Mouse (Mus musculus) CH12.LX (cell line): ENCODE results near the gene Cd8a. TPM values are rescaled to one million over a fixed set of nuclear protein-coding genes. Genes with fewer than 3 reads are reported as not detected.
"Not testable (repeated sequence)": the region's sequence is repeated elsewhere in the genome, so short reads cannot be mapped to it uniquely, and the experiment has no call there.

ENCODE experiments used
- DNase-seq: peaks from one replicate; pipeline ENCODE4 v3.0.0-alpha.2; 2013; ENCODE audit errors: extremely low read depth
- H3K27ac ChIP-seq: 2 replicates; pipeline ENCODE4 v1.5.1; 2012; ENCODE audit warnings: low read depth, mild to moderate bottlenecking, control low read depth, moderate library complexity; ENCODE audit not compliant: insufficient read depth
- H3K27me3 ChIP-seq: replicated peaks from 2 replicates; pipeline ENCODE3; 2012; ENCODE audit warnings: inconsistent platforms
- H3K36me3 ChIP-seq, 2 experiments: replicated peaks in 1 of 2; 2 replicates each; pipeline versions ENCODE3 to v1.6.1; 2012; ENCODE audit warnings: inconsistent platforms in 1 of 2, low read length in 1 of 2, mild to moderate bottlenecking in 1 of 2, mixed read lengths in 1 of 2, moderate library complexity in 1 of 2; ENCODE audit not compliant: control insufficient read depth in 1 of 2, insufficient read depth in 1 of 2
- H3K4me1 ChIP-seq, 2 experiments: 2 replicates each; pipeline ENCODE4 v1.6.1; 2012; ENCODE audit warnings: inconsistent platforms in 1 of 2, moderate library complexity in 1 of 2; ENCODE audit not compliant: insufficient read depth in 2 of 2, control insufficient read depth in 1 of 2
- H3K4me2 ChIP-seq: 2 replicates; pipeline ENCODE4 v1.6.1; 2012; ENCODE audit warnings: low read depth, mild to moderate bottlenecking, control low read depth; ENCODE audit not compliant: poor library complexity, insufficient read depth, severe bottlenecking
- H3K4me3 ChIP-seq, 3 experiments: fragments of 150-350 bp in 1 of 3; sonication (generic) in 1 of 3; replicated peaks in 1 of 3; 2 replicates each; pipeline versions ENCODE3 to v1.5.1; 2011 to 2012; ENCODE audit warnings: low read depth in 2 of 3, low read length in 2 of 3, mild to moderate bottlenecking in 2 of 3, moderate library complexity in 2 of 3, control low read depth in 1 of 3, improper control_type of control experiment in 1 of 3, inconsistent platforms in 1 of 3, mixed read lengths in 1 of 3; ENCODE audit not compliant: poor library complexity in 1 of 3
- H3K79me2 ChIP-seq: replicated peaks from 2 replicates; pipeline ENCODE4 v1.6.1; 2012; ENCODE audit warnings: mild to moderate bottlenecking, moderate library complexity; ENCODE audit not compliant: control insufficient read depth, poor library complexity, insufficient read depth, severe bottlenecking; ENCODE audit errors: extremely low read depth
- H3K9ac ChIP-seq: 2 replicates; pipeline ENCODE4 v1.6.1; 2012; ENCODE audit warnings: low read depth, mild to moderate bottlenecking, control low read depth, moderate library complexity; ENCODE audit not compliant: insufficient read depth
- H3K9me3 ChIP-seq: replicated peaks from 2 replicates; pipeline ENCODE3; 2012; ENCODE audit warnings: low read length, inconsistent platforms, mixed read lengths
- BHLHE40 ChIP-seq: IDR thresholded peaks from 2 replicates; pipeline ENCODE4 v1.6.1; 2011; ENCODE audit warnings: mild to moderate bottlenecking, low read depth, low read length, improper control_type of control experiment
- CHD1 ChIP-seq: IDR thresholded peaks from 2 replicates; pipeline ENCODE4 v1.6.1; 2012; ENCODE audit warnings: low read depth, low read length, improper control_type of control experiment, inconsistent platforms
- CTCF ChIP-seq, 2 experiments: IDR thresholded peaks in 1 of 2; conservative IDR thresholded peaks in 1 of 2; 2 replicates each; pipeline ENCODE4 v1.5.1; 2011 to 2012; ENCODE audit warnings: low read depth in 2 of 2, low read length in 2 of 2, improper control_type of control experiment in 1 of 2, inconsistent platforms in 1 of 2, mild to moderate bottlenecking in 1 of 2, moderate library complexity in 1 of 2
- E2F4 ChIP-seq: IDR thresholded peaks from 2 replicates; pipeline ENCODE4 v1.6.1; 2011; ENCODE audit warnings: low read depth, low read length, improper control_type of control experiment; ENCODE audit not compliant: insufficient replicate concordance
- MAX ChIP-seq: IDR thresholded peaks from 2 replicates; pipeline ENCODE4 v1.6.1; 2011; ENCODE audit warnings: low read length, improper control_type of control experiment
- RAD21 ChIP-seq: IDR thresholded peaks from 2 replicates; pipeline ENCODE4 v1.6.1; 2011; ENCODE audit warnings: low read depth, mild to moderate bottlenecking, low read length, improper control_type of control experiment, moderate library complexity
- RCOR1 ChIP-seq: conservative IDR thresholded peaks from 2 replicates; pipeline ENCODE4 v1.6.1; 2012; ENCODE audit warnings: low read depth, mild to moderate bottlenecking, inconsistent platforms, low read length, improper control_type of control experiment
- SIN3A ChIP-seq: IDR thresholded peaks from 2 replicates; pipeline ENCODE4 v1.6.1; 2012; ENCODE audit warnings: low read length, improper control_type of control experiment, inconsistent platforms
- ZC3H11A ChIP-seq: IDR thresholded peaks from 2 replicates; pipeline ENCODE4 v1.6.1; 2012; ENCODE audit warnings: low read depth, mild to moderate bottlenecking, inconsistent platforms, low read length, improper control_type of control experiment
- ZKSCAN1 ChIP-seq: IDR thresholded peaks from 2 replicates; pipeline ENCODE4 v1.6.1; 2012; ENCODE audit warnings: low read depth, inconsistent platforms, low read length, improper control_type of control experiment, borderline replicate concordance
- dilution Hi-C: fragments of 300-500 bp; cut with MboI; formaldehyde crosslinking; loops from 2 replicates; pipeline ENCODE4 v1.14.3; 2020; ENCODE audit warnings: low sequenced_read_pairs; ENCODE audit not compliant: extremely low pct_unique_long_range_greater_than_20kb, extremely low pct_ligation_motif_present
- in situ Hi-C: fragments of 300-500 bp; cut with MboI; formaldehyde crosslinking; loops from 3 replicates; pipeline ENCODE4 v1.14.3; 2019; ENCODE audit warnings: low sequenced_read_pairs, low pct_ligation_motif_present, low pct_unique_long_range_greater_than_20kb, mixed read lengths
- polyA plus RNA-seq: library from polyadenylated mRNA; unstranded; fragments of >175 nt; gene quantifications from 2 replicates; pipeline ENCODE4 v1.2.1, GENCODE M21; 2012; ENCODE audit warnings: low read depth; ENCODE audit not compliant: insufficient read length
- total RNA-seq, 2 experiments: library from RNA; depleted of rRNA; stranded (reverse); fragments of 300-350 nt in 1 of 2; fragments of >200 nt in 1 of 2; gene quantifications; 2 replicates each; pipeline ENCODE4 v1.2.3; 2012 to 2014

The Cd8a gene
- total and polyA plus RNA-seq, 3 experiments, result 0.13 to 0.49 TPM; not detected in 1

- Histone ChIP-seq H3K79me2 (no peaks in the 10 kb centered on the region), H3K9me3 (no peaks in the 10 kb centered on the region), H3K27ac (no peak overlapping the region), H3K36me3 (no peaks in the 10 kb centered on the region), H3K4me1 (no peaks in the 10 kb centered on the region), H3K27me3 (no peaks in the 10 kb centered on the region), H3K4me3 (no peak overlapping the region), H3K9ac (no peak overlapping the region), H3K4me2 (no peak overlapping the region)
- TF ChIP-seq CHD1 (no peak), SIN3A (no peak), MAX (no peak), CTCF (conservative IDR thresholded peaks at IDR 0.05 in 1 of 2, IDR thresholded peaks at IDR 0.05 in 1 of 2; ENCODE audit: low read depth in 2 of 2, low read length in 2 of 2) (no peak), RCOR1 (no peak), RAD21 (no peak), ZC3H11A (no peak), ZKSCAN1 (no peak)
- no peak for DNase-seq
- dilution Hi-C loops, result no loop called here
- in situ Hi-C loops, result no loop called here
Observed at GRCm38 (mm10) chr6:71329881-71330280, 43.3 kb upstream of the Cd8a start.

DNA sequence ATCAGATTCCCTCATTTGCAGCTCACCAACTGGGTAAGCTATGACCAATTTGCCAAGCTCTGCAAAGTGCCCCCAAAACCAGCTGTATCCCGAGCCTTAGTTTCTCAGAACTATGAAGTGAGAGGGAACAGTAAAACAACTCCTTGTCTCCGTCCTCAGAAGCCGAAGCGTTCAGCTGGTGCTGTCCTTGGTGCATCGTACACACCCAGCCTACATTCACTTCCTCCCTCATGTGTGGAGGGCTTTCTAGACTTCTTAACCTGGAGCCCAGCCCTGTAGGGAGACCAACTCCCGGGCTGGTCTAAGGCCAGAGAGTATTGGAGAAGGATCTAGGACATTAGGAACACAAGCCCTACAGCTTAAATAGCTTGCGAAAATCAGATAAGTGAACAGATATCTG lies 42.7 kb upstream of the Cd8a start:
- Histone ChIP-seq H3K4me3 (no peak overlapping the region), H3K27me3 (no peaks in the 10 kb centered on the region), H3K9me3 (no peaks in the 10 kb centered on the region), H3K27ac (no peak overlapping the region), H3K79me2 (no peaks in the 10 kb centered on the region), H3K36me3 (no peaks in the 10 kb centered on the region), H3K4me2 (no peak overlapping the region), H3K4me1 (no peaks in the 10 kb centered on the region), H3K9ac (no peak overlapping the region)
- DNase-seq, result no peak
- dilution Hi-C loops (no loop called here), in situ Hi-C loops (no loop called here)
- no peak for TF ChIP-seq BHLHE40
- TF ChIP-seq E2F4, result no peak
- TF ChIP-seq, all 38 proteins: peak for 0

DNA sequence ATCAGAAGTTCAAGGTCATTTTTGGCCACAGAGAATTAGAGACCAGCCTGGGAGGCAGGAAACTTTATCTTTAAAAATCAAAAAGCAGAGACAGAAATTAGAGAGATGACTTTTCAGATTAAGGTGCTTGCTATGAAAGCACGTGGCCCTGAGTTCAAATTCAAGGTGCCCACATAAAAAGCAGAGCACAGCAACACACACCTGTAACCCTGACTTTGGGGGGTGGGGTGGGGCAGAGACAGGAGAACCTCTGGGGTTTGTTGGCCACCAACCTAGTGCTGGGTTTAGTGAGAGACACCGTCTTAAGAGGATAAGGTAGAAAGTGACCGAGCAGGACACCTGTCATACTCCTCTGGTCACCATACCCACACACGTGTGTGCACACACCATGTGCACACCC lies 41.7 kb upstream of the Cd8a start:
- H3K4me3 ChIP-seq, H3K9me3 ChIP-seq, H3K36me3 ChIP-seq, H3K79me2 ChIP-seq, DNase-seq, H3K27ac ChIP-seq, in situ Hi-C loops, dilution Hi-C loops, H3K9ac ChIP-seq, H3K27me3 ChIP-seq, H3K4me1 ChIP-seq, H3K4me2 ChIP-seq: not testable (repeated sequence)
